Mouse (Mus musculus) left cerebral cortex, postnatal 14 days (tissue): ENCODE results near the gene Tmem126b. TPM values are rescaled to one million over a fixed set of nuclear protein-coding genes. Genes with fewer than 3 reads are reported as not detected.
A peak's percentile ranks its signal among the peaks of the same experiment; 100 is the strongest.

Source experiments
- DNase-seq, 2 experiments: peaks; one replicate each; pipeline ENCODE4 v3.0.0; 2021 to 2022; ENCODE audit warnings: low spot score in 2 of 2, mixed read lengths in 1 of 2
- intact Hi-C: fragments of 180-260 bp; cut with DNase I; formaldehyde crosslinking; loops from one replicate; pipeline ENCODE4 v1.15.1; 2025
- long read RNA-seq, 2 experiments: library from polyadenylated mRNA; stranded (forward); transcript quantifications; one replicate each; pipeline ENCODE4 v2.0.0; 2021
- total RNA-seq, 2 experiments: library from RNA; stranded (reverse); gene quantifications; 2 replicates each; pipeline ENCODE4 v1.2.3; 2021

The Tmem126b gene
- total RNA-seq, result 10 to 100 TPM; 19.5 to 20.7 TPM
- long read RNA-seq, experiment 1, transcript Tmem126b-201 (5 exons, 2,259 nt), result major isoform, 36 of 43 reads
- long read RNA-seq, experiment 1, partial matches to known transcripts, result 2 of 43 reads
- long read RNA-seq, experiment 1, other reads (novel, unspliced or antisense), result 5 of 43 reads
- long read RNA-seq, experiment 2, transcript Tmem126b-201 (5 exons, 2,259 nt), result major isoform, 34 of 38 reads
- long read RNA-seq, experiment 2, partial matches to known transcripts, result 2 of 38 reads
- long read RNA-seq, experiment 2, other reads (novel, unspliced or antisense), result 2 of 38 reads

DNA sequence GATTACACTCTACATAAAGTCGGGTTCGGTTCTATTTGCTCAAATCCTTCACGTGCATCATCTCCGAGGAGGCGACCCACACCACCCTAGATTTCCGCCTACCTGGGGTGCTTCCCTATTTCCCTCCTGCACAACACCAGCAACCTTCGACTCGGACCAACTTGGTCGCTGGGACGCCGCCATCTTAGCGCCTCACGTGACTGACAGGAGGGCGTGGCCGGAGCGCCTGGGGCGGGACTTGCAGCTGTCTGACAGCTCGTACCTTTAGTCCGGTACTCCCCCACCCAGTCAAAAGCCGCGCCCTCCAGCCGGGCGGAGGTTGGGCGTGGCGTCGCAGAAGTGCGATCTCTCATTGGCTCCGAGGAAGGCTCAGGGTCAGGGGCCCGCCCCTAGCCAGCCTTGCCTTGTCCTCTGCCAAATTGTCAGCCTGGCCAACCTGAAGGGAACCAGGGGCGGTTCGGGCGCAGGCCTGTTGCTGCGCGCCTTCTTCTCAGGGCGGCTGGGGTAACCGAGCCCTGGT, at the start of gene Tmem126b:
Gene Tmem126b, minus strand, starts transcription at position 209 of the 520 bp plus-strand sequence.
- intact Hi-C loops, result no loop called here

DNA sequence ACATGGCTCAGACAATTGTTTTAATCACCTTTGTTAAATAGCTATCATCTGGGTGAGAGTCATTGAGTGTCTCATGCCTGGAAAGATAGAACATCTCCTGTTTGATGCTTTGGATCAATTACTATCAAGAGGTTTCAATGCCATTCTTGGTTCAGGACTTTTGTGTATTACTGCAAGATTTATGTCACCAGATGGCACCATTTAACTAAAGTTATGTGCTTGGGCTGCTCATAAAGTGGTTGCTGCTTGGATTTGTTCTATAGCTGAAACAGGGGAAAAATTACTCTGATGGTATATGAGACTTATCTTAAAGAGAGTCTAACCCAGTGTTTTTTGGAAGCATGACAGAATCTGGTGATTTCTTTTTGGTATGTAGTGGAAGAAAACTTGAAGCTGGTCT, 36.5 kb upstream of the Tmem126b start:
- intact Hi-C loops, result loop anchor here (1.0 to 10.0 kb wide), 3 partner anchors 583 to 919 kb away; no protein-coding TSS in a partner anchor

More for the DNA sequence above, at the start of gene Tmem126b:
- peak; percentile 98 for DNase-seq

DNA sequence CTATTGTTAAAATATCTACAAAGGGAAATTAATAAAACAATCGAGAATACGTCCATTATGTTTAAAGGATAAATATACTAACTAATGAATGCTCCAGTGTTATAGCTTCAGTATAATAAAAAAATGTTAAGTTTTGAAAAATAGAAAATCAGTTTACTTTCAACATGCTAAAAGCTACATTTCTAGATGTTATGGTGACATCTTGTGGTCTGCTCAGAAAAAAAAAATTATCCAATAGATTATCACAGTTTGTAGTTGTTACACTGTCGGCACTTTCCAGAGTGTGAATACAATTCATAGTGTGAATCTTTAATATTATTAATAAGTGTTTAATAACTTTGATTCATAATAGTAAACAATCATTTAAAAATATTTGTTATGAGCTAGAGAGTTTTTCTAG, 32.3 kb upstream of the Tmem126b start:
- intact Hi-C loops, result loop anchor here (5.0 kb wide), 1 partner anchor 231 kb away; no protein-coding TSS in a partner anchor
- no peak for DNase-seq

More for the DNA sequence above, 36.5 kb upstream of the Tmem126b start:
- DNase-seq, result peak; percentile 25 to 70

DNA sequence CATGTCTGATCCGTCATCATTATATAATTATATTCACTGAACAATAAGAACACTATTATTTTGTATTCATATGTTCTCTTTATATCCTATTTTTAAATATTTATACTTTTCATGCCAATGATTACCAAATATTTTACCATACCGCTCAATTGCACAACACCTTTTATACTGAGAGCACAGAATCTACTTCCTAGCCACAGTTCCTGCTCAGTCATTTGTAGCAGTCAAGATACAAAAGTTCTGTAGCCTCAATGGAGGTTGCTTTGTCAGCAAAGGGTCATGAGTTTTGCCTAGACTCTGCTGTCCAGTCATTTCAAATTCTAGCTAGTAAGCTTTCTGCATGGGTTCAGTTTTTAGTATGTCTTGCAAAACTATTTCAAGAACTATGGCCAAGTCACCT, 6.8 kb upstream of the Tmem126b start:
- intact Hi-C loops, result no loop called here
- no peak for DNase-seq

DNA sequence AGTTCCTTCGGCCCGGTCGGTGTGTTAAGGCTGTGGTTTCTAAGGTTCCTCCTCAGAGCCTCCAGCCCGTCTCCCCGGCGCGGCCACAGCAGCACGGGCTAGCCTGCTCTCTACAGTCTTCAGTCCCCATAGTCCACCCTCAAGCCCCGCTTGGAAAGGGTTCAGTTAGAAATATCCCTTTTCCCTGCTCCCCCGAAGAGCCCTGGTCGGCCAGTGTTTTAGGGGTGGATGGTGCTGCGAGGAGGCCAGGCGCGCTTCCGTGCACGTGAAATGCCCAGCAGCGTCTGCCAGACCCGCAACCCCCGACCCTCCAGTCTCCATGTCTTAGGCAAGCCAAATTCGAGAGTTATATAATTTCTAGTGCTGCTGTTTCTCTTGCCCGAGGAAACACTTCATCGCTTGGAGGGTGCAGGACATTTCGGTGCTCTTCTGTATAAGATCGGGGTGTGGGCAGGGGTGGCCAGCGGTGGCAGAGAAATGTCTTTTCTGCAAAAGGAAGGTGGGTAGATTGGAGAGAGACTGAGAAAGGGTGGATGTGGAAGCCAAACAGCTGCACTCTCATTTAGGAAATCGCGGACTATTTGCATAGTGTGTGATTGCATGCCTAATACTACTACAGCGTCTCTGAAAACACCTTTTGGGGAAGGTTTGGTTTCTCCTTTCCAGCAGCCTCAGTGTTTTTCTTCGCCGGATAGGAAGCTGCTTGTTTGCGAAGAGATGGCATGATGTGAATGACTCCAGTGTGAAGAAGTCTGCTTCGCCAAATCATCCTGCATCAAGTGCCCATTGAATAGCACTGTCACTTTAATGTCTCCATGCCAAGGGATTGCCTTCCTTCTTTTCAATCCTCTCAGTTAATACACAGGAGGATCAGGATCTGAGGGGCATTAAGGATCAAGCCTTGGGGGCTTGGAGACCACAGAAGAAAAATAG, 778 bp upstream of the Tmem126b start, which contains the start of gene Dlg2:
Gene Dlg2, plus strand, starts transcription at position 360 of the 933 bp plus-strand sequence.
- DNase-seq, result peak; percentile 50 to 66
- intact Hi-C loops, result no loop called here

GRCm38 (mm10) chr7:90473511-90473910, 2.3 kb downstream of the Tmem126b start:
- intact Hi-C loops, result no loop called here
- DNase-seq, result no peak

DNA sequence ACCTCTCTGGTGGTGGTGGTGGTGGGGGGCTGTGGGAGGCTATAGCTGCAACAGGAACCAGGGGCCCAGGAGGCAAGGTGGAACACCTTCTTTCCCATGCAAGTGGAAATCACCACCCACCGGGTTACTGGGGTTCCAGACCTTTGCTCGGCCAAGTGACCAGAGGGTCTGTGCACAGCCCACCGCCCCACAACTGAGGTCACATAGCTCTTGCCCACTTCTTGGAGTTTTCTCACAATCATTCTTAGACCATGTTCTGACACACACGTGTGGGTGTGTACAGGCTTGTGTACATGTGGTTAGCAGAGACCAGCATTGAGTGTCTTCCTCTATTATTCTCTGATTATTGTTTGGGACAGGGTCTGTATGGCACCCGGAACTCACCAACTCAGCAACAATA, 14.4 kb downstream of the Tmem126b start:
- DNase-seq, result no peak
- intact Hi-C loops, result no loop called here

DNA sequence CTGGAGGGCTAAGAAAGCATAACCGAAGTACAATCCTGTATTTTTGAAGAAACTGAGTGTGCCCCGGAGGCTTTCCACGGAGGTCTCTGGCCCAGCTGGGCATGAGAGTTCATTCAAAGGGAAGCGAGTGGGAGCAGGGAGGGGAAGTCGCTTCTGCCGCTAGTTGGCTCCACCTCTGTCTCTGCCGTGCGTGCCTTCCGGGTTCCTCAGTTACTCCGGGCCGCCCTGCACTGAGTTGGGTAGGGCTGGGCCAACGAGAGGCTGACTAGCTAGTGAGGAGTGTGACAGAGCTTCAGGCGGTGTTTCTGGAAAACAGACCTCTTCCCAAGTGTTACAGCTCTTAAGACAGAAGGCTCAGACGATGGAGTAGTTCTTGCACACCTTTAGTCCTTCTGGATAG, 14.9 kb downstream of the Tmem126b start:
- no peak for DNase-seq

DNA sequence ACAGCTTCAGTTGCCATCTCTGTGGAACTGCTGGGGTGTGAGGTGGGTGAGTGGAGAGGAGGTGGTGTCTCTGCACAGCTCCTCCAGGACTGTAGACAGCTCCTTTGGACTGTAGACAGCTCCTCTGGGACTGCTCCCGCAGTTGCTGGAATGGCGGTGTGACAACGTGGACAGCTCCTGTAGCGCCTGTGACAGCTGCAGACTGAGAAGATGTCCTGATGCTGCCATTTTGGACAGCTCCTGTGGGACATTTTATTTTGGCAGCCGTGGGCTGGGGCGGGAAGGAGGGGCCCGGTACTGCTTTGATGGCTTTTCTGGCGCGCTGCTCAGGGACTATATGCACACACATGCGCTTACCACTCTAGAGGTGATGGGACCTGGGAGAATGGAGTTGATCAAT, 15.5 kb downstream of the Tmem126b start:
- intact Hi-C loops, result no loop called here
- no peak for DNase-seq

More for the DNA sequence above, 14.9 kb downstream of the Tmem126b start:
- intact Hi-C loops, result no loop called here

DNA sequence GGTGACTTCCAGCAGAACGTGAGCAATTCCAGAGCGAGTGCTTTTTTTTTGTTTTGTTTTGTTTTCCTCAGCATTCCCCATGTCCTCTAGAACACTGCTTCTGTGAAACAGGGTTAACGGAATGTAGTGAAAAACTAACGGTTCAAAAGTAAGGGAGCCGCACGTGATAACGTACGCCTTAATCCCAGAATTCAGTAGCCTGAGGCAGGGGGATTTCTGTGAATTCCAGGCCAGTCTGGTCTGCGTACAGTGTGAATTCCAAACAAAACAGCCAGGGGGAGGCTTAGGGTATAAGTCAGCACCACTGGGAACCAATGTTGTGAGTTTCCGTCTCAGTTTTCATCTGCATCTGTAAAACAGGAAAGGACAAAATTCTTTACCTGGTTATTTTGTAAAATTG, 18.3 kb downstream of the Tmem126b start:
- DNase-seq, result no peak
- intact Hi-C loops, result no loop called here

DNA sequence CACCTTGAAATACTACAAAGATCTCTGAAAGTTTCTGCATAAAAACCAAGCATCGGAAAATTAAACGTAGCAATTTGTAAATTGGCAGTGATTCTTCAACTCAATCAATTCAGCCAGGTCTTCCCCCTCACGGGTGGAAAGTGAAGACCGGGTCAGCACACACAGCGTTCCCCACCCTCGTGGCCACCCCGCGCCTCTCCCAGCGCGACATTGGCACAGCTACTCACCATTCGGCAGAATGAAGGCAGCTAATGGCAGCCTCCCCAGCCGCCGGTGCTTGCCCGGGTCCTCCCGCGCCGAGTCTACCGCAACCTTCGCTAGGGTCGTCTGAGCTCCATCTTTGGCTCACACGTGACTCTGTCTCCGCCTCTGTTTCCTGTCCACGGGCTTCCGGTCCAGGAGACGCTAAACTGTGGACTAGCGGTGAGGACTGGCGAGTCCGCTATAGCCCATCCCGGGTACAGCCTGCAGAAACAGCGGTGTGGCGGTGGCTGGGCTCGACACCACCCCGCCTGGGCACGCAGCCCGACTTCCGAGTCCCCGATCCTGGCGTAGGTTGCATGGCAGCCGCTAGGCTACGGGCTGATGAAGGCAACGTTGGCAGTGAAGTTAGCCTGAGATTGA, 18.8 kb downstream of the Tmem126b start, which contains the start of gene Tmem126a:
Gene Tmem126a, minus strand, starts transcription at position 385 of the 624 bp plus-strand sequence.
- peak; percentile 84 to 86 for DNase-seq
- intact Hi-C loops, result no loop called here

DNA sequence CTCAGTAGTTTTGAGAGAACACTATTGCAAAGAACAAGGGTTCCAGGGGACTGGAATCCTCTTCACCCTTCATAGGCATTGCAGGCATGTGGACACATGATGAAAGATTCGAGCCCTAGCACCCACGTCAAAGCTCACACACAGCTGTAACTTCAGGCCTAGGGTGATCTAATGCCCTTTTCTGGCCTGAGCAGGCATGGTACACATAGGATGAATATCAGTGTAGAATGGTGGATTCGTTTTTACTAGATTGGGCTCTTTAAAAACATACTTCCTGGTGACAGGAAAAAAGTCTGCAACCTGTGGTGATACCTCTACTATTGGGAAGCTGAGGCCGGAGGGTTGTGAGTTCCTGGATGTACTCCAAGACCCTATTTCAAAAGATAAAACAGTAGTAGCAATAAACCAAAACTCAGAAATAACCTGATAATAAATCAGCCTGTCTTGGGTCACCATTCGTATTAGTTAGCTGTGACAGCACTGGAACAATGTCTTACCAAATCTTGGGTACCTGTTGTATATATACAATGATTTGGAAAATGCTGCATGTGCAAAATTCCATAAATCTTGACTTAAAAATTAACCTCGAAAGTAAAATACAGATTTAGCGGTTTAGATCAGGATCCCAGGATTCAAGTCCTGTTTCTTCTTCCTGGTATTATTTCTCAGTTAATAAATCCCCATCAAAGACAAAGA, 19.5 kb downstream of the Tmem126b start:
- intact Hi-C loops, result no loop called here

DNA sequence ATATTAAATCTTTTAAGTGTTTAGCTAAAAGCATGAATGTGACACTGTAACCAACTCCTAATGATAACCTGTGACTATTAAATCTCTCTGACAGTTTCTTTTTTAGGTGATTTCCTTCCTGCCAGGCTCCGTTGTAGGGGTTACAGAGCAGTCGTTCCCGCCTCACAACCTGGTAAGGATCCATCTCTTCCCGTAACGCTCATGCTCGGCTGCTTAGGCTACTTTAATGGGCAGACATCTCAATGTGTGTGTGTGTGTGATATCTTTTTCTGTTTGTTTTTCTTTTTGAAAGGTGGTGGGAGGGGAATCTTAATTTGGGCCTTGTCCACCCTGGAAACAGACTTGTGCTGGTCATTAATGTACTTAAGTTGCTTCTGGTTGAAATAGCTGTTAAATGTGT, 31.6 kb downstream of the Tmem126b start:
- DNase-seq, result no peak
- intact Hi-C loops, result no loop called here

More for the DNA sequence above, 19.5 kb downstream of the Tmem126b start:
- no peak for DNase-seq

DNA sequence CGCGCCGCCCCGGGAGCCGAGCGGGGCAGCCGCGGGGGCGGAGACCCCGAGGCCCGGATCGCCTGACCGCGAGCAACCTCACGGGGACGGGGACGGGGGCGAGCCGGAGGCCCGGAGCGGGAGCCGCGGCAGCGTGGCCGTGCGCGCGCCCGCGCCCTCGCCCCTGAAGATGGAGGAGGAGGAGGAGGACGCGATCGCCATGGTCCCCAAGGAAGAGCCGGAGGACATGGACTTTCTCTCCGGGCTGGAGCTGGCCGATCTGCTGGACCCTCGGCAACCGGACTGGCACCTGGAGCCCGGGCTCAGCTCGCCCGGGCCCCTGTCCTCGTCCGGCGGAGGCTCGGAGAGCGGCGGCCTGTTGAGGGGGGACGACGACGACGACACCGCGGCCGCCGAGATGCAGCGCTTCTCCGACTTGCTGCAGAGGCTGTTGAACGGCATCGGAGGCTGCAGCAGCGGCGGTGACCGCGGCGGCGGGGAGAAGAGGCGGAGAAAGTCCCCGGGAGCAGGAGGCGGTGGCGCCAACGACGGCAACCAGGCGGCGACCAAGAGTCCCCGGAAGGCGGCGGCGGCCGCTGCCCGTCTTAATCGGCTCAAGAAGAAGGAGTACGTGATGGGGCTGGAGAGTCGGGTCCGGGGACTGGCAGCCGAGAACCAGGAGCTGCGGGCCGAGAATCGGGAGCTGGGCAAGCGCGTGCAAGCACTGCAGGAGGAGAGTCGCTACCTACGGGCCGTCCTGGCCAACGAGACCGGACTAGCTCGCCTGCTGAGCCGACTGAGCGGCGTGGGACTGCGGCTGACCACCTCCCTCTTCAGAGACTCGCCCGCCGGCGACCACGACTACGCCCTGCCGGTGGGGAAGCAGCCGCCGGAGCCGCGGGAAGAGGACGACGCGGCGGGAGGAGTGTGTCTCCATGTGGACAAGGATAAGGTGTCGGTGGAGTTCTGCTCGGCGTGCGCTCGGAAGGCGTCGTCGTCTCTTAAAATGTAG, 32.4 kb downstream of the Tmem126b start:
- intact Hi-C loops, result no loop called here
- peak; percentile 52 to 62 for DNase-seq

DNA sequence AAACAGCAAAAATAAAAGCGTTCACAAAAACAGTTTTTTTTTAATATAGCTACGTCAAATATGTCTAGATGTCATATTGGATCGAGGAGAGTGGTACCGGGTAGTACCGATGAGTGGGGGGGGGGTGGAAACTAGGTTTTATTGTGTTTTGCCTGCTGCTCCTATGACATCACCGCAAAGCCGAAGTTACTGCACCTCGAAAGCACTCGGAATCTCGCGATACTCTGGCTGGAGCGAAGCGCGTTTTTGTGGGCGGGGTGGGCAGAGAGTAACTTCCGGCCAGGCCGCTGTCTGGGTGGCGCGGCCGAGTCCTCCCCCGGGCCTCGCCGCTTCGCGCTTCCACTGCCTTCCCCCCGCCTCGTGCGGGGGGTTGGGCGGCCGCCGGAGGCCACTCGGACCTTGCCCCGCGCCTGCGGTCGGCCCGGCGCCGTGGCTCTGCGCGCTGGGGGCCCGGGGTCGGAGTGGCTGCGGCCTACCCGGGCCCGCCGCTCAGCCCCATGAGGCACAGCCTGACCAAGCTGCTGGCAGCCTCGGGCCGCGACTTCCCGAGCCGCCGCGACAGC, 33.2 kb downstream of the Tmem126b start, which contains the start of gene Crebzf:
Gene Crebzf, plus strand, starts transcription at position 212 of the 563 bp plus-strand sequence.
- peak; percentile 96 to 98 for DNase-seq
- intact Hi-C loops, result no loop called here

DNA sequence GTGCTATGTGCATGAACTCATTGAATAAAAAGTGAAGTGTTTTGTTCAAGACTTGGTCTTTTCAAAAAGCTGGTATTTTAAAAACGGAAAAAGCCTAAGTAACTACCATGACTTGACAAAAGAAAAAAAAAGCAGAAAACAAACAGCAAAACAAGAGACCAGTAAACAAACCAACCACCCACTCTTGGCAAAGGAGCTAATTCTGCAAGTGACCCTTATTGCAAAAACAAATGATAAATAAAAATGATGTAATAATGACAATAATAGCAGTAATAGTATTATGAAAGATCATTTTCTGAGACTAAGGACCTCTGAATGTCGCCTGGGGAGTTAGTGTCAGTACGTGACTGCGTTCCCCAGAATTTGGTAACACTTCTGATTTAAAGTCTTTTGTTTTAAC, 33.7 kb downstream of the Tmem126b start:
- intact Hi-C loops, result no loop called here

GRCm38 (mm10) chr7:90440044-90440443, 35.8 kb downstream of the Tmem126b start:
- DNase-seq, result no peak
- intact Hi-C loops, result no loop called here

More for the DNA sequence above, 33.7 kb downstream of the Tmem126b start:
- no peak for DNase-seq
